Mouse (Mus musculus) midbrain, embryonic 14.5 days (tissue): ENCODE measurements around the gene Mrvi1. TPM values are rescaled to one million over a fixed set of nuclear protein-coding genes. Genes with fewer than 3 reads are reported as not detected.

ENCODE experiments used
- ATAC-seq: fragments of 200-750 bp; cut with Nextera tagmentation; 2 replicates; pipeline ENCODE4 v1.8.0; 2017; ENCODE audit warnings: moderate number of reproducible peaks, moderate library complexity; ENCODE audit not compliant: low FRiP score, low TSS enrichment
- DNase-seq: peaks from one replicate; pipeline ENCODE4 v3.0.0-alpha.2; 2015
- H3K27ac ChIP-seq: fragments of 300-500 bp; sonication (generic); replicated peaks from 2 replicates; pipeline ENCODE4 v1.5.1; 2014; ENCODE audit warnings: mild to moderate bottlenecking, low read depth, low read length, moderate library complexity
- H3K27me3 ChIP-seq: fragments of 300-500 bp; sonication (generic); 2 replicates; pipeline ENCODE4 v1.6.1; 2014; ENCODE audit warnings: low read length, control low read depth, mixed read lengths; ENCODE audit not compliant: control insufficient read depth, insufficient read depth
- H3K36me3 ChIP-seq: fragments of 300-500 bp; sonication (generic); 2 replicates; pipeline ENCODE4 v1.6.1; 2014; ENCODE audit warnings: low read length, control low read depth; ENCODE audit not compliant: control insufficient read depth, insufficient read depth
- H3K4me1 ChIP-seq: fragments of 300-500 bp; sonication (generic); 2 replicates; pipeline ENCODE4 v1.6.1; 2014; ENCODE audit warnings: mild to moderate bottlenecking, antibody characterized with exemption, low read length, control low read depth; ENCODE audit not compliant: control insufficient read depth, insufficient read depth
- H3K4me2 ChIP-seq: fragments of 300-500 bp; sonication (generic); 2 replicates; pipeline ENCODE4 v1.6.1; 2014; ENCODE audit warnings: mild to moderate bottlenecking, low read length, moderate library complexity
- H3K4me3 ChIP-seq: fragments of 300-500 bp; sonication (generic); replicated peaks from 2 replicates; pipeline ENCODE4 v1.5.1; 2014; ENCODE audit warnings: low read depth, low read length
- H3K9ac ChIP-seq: fragments of 300-500 bp; sonication (generic); replicated peaks from 2 replicates; pipeline ENCODE4 v1.6.1; 2014; ENCODE audit warnings: mild to moderate bottlenecking, low read length, moderate library complexity
- H3K9me3 ChIP-seq: fragments of 300-500 bp; sonication (generic); 2 replicates; pipeline ENCODE4 v1.6.1; 2016; ENCODE audit warnings: low read length, control low read depth, mixed read lengths; ENCODE audit not compliant: control insufficient read depth
- WGBS: fragments of 180-500 bp; shearing (Covaris S2); extraction: QIAGEN DNeasy Blood & Tissue Kit; methylation state at CpG from one replicate; pipeline ENCODE4 v1.1.7; 2014; 5-methylcytosine and 5-hydroxymethylcytosine counted together
- polyA plus RNA-seq: library from polyadenylated mRNA; unstranded; fragments of >200 nt; fragmentation: Nextera tagmentation; extraction: Ambion mirVana; gene quantifications from 2 replicates; pipeline ENCODE4 v1.2.1, GENCODE M21; 2014

Gene Mrvi1
- polyA plus RNA-seq, 1 experiment from 2014 or later, result 0.99 TPM

GRCm38 (mm10) chr7:110891501-110891986 is 90.7 kb downstream of the Mrvi1 start:
- ATAC-seq (no peak), DNase-seq (no peak)
- no peaks in the 10 kb centered on the region for H3K27me3 ChIP-seq
- no peak overlapping the region for H3K4me2 ChIP-seq
- H3K4me1 ChIP-seq, result no peaks in the 10 kb centered on the region
- H3K36me3 ChIP-seq, result no peaks in the 10 kb centered on the region
- no peaks in the 10 kb centered on the region for H3K9me3 ChIP-seq
- H3K27ac ChIP-seq, result no peak overlapping the region
- WGBS, result 82% methylated on average over 9 of the region's 9 CpGs
- H3K9ac ChIP-seq, result no peak overlapping the region
- no peak overlapping the region for H3K4me3 ChIP-seq

DNA sequence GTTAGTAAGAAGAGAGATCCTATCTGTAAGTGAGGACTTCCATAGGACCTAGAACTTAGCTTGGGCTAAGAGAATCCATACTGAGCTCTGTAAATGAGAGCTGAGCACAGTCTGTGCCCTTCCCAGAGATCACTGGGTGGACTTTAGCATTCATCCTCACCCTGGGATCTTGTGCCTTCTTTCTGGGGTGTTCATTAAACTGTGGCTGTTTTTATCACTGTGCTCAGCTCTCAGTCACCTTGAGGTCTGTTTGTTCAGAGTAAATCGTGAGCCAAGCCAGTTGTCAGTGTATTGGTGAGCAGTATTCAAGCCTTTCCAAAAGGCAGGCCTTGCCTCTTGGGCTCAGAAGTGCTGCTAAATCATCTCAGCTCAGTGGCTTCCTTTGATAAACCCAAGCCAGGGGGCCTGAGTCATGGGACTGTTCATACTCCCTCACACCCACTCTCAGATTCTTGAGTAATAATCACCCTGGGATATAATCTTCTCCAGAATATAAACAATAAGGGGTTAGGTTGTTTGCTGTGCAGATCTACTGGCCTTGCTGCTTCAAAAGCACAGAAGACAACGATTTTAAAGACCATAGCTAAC is 100.4 kb downstream of the Mrvi1 start:
- H3K4me1 ChIP-seq, result no peaks in the 10 kb centered on the region
- no peaks in the 10 kb centered on the region for H3K27me3 ChIP-seq
- no peak overlapping the region for H3K9ac ChIP-seq
- H3K4me3 ChIP-seq, result no peak overlapping the region
- H3K27ac ChIP-seq, result no peak overlapping the region
- DNase-seq (no peak), ATAC-seq (no peak)
- no peak overlapping the region for H3K4me2 ChIP-seq
- WGBS, result 78% methylated on average over 2 of the region's 2 CpGs
- H3K36me3 ChIP-seq, result no peaks in the 10 kb centered on the region
- H3K9me3 ChIP-seq, result no peaks in the 10 kb centered on the region

DNA sequence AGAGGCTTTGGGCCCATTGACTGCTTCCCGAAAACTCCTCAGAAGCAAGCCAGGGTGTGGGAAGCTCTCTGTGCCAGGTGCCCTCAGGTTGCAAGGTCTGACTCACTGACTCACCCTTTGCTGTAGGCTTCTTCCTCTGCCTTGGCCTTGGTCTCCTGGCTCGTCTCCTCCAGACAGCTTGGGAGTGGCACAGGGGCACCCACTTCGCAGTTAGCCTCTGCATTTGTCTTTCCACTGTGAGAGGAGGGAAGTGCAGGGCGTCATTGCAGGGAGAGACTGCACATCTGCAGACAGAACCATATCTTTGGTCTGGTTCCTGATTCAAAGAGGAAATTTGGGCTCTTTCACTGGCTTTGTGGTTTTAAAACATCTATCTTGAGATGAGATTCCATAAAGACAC is 104.2 kb downstream of the Mrvi1 start:
- Histone ChIP-seq H3K27ac (no peak overlapping the region), H3K4me3 (no peak overlapping the region), H3K27me3 (no peaks in the 10 kb centered on the region), H3K4me1 (no peaks in the 10 kb centered on the region), H3K4me2 (no peak overlapping the region), H3K9me3 (no peaks in the 10 kb centered on the region), H3K36me3 (no peaks in the 10 kb centered on the region), H3K9ac (no peak overlapping the region)
- 91% methylated on average over 4 of the region's 4 CpGs for WGBS
- DNase-seq, result no peak
- ATAC-seq, result no peak

DNA sequence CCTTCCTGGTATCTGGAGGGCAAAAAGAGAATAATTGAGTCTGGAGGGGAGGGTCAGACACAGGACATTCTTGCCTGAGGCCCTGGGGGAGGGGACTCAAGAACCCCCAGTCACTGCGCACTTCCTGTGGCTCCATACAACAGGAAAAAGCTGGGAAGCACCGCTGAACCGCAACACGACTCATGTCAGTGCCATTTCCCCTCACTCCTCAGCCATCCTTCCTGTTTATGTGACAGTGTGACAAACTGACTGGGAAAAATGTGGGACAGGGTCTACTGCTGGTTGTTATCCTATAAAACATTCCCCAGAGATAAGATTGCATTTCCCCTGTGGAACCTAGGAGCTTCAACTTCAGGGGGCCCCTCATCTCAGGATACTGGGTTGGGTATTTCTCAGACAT is 105.3 kb downstream of the Mrvi1 start:
- no peak overlapping the region for H3K4me2 ChIP-seq
- DNase-seq, result no peak
- no peak overlapping the region for H3K27ac ChIP-seq
- no peak overlapping the region for H3K4me3 ChIP-seq
- H3K9ac ChIP-seq, result no peak overlapping the region
- no peak for ATAC-seq
- H3K36me3 ChIP-seq, result no peaks in the 10 kb centered on the region
- no peaks in the 10 kb centered on the region for H3K4me1 ChIP-seq
- no peaks in the 10 kb centered on the region for H3K27me3 ChIP-seq
- H3K9me3 ChIP-seq, result no peaks in the 10 kb centered on the region
- 88% methylated on average over 4 of the region's 4 CpGs for WGBS

DNA sequence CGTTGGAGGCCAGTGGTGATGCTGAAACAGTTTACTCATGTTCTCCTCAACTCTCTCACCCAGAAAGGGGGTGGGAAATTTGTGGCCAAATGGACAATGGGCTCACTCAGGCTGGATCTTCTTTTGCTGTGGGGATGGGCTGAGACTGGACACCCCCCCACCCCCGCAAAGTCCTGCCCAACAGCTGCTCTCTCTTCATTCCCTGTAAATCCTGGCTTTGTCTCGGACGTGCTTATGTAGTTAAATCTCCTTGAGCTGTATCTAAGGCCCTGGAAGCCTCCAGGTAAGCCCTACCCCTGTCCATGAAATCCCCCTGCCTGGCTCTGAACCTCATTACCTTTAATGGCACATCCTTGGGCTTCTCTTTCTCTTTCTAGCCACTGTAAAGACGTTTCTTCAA is 113.5 kb downstream of the Mrvi1 start:
- 48% methylated on average over 5 of the region's 5 CpGs for WGBS
- Histone ChIP-seq H3K27ac (no peak overlapping the region), H3K9me3 (no peaks in the 10 kb centered on the region), H3K4me3 (no peak overlapping the region), H3K36me3 (no peaks in the 10 kb centered on the region), H3K4me1 (no peaks in the 10 kb centered on the region), H3K27me3 (no peaks in the 10 kb centered on the region), H3K4me2 (no peak overlapping the region), H3K9ac (no peak overlapping the region)
- DNase-seq (no peak), ATAC-seq (no peak)

- H3K27ac ChIP-seq, result no peak overlapping the region
- WGBS, result 88% methylated on average over 6 of the region's 6 CpGs
- DNase-seq (no peak), ATAC-seq (no peak)
- H3K4me2 ChIP-seq, result no peak overlapping the region
- no peaks in the 10 kb centered on the region for H3K9me3 ChIP-seq
- no peak overlapping the region for H3K4me3 ChIP-seq
- H3K9ac ChIP-seq, result no peak overlapping the region
- no peaks in the 10 kb centered on the region for H3K27me3 ChIP-seq
- H3K4me1 ChIP-seq, result no peaks in the 10 kb centered on the region
- H3K36me3 ChIP-seq, result no peaks in the 10 kb centered on the region
Measured at GRCm38 (mm10) chr7:110867116-110867515, 115.1 kb downstream of the Mrvi1 start.

GRCm38 (mm10) chr7:110866021-110866420 is 116.2 kb downstream of the Mrvi1 start:
- no peak for ATAC-seq
- Histone ChIP-seq H3K4me2 (no peak overlapping the region), H3K4me1 (no peaks in the 10 kb centered on the region), H3K4me3 (no peak overlapping the region), H3K27me3 (no peaks in the 10 kb centered on the region), H3K9me3 (no peaks in the 10 kb centered on the region), H3K36me3 (no peaks in the 10 kb centered on the region), H3K9ac (no peak overlapping the region), H3K27ac (no peak overlapping the region)
- 97% methylated on average over 3 of the region's 3 CpGs for WGBS
- DNase-seq, result no peak

- H3K27me3 ChIP-seq, result no peaks in the 10 kb centered on the region
- H3K27ac ChIP-seq, result no peak overlapping the region
- H3K36me3 ChIP-seq, result no peaks in the 10 kb centered on the region
- ATAC-seq, result no peak
- no peaks in the 10 kb centered on the region for H3K9me3 ChIP-seq
- no peak overlapping the region for H3K4me2 ChIP-seq
- no peak overlapping the region for H3K4me3 ChIP-seq
- WGBS, result 85% methylated on average over 6 of the region's 6 CpGs
- no peak overlapping the region for H3K9ac ChIP-seq
- no peak for DNase-seq
- no peaks in the 10 kb centered on the region for H3K4me1 ChIP-seq
Measured at GRCm38 (mm10) chr7:110865570-110865969, 116.7 kb downstream of the Mrvi1 start.

GRCm38 (mm10) chr7:110865038-110865437 is 117.2 kb downstream of the Mrvi1 start:
- H3K4me2 ChIP-seq, result no peak overlapping the region
- 45% methylated on average over 10 of the region's 10 CpGs for WGBS
- no peak overlapping the region for H3K4me3 ChIP-seq
- H3K36me3 ChIP-seq, result no peaks in the 10 kb centered on the region
- no peaks in the 10 kb centered on the region for H3K9me3 ChIP-seq
- no peak for ATAC-seq
- peak; percentile 44 for DNase-seq
- H3K27ac ChIP-seq, result no peak overlapping the region
- H3K9ac ChIP-seq, result no peak overlapping the region
- H3K4me1 ChIP-seq, result no peaks in the 10 kb centered on the region
- no peaks in the 10 kb centered on the region for H3K27me3 ChIP-seq
